8 mouse cellular contexts compared by ENCODE assay signal in genomic region chr12:65075085-65075732, GRCm38 (mm10). TPM values are rescaled to one million over a fixed set of nuclear protein-coding genes. Genes with fewer than 3 reads are reported as not detected.
DNase-seq lines count a peak whose midpoint lies in the region; ATAC-seq and TF ChIP-seq lines count a peak whose summit lies in the region.

Fancm (plus strand) TSS chr12:65075603.

- H3K4me3 ChIP-seq in embryonic facial prominence, embryonic 14.5 days (ENCODE audit: low read depth, low read length), result peak within 1 kb of the TSS; percentile 93
- peak within 1 kb of the TSS; percentile 72 for H3K4me3 ChIP-seq in heart, adult 2 months
- peak within 1 kb of the TSS; percentile 84 for H3K4me3 ChIP-seq in limb, embryonic 13.5 days
- peak within 1 kb of the TSS; percentile 89 for H3K4me3 ChIP-seq in midbrain, embryonic 16.5 days (ENCODE audit: low read depth, low read length)

- TF ChIP-seq EP300 in heart, adult 2 months (IDR thresholded peaks at IDR 0.05; ENCODE audit: insufficient read depth, low read depth, low read length), result 0 out of 2 replicates have a peak, but pooled peaks have one; percentile 10

- peak; percentile 89 for DNase-seq in 3T3-L1 (ENCODE audit: low read depth, low spot score)
- peak; percentile 74 to 80 for DNase-seq in adrenal gland, postnatal 4 days (ENCODE audit: low spot score in 2 of 2)
- DNase-seq in embryonic facial prominence, embryonic 14.5 days (ENCODE audit: low spot score), result peak; percentile 96
- DNase-seq in heart, adult 2 months, result peak; percentile 91 to 93
- peak; percentile 89 to 92 for DNase-seq in kidney, adult 8-10 months
- DNase-seq in spleen, postnatal 10 days (ENCODE audit: low spot score in 2 of 2), result peak; percentile 79 to 91

- no peak for TF ChIP-seq CTCF in heart, adult 2 months (IDR thresholded peaks at IDR 0.05)

- 1% methylated on average over 36 of the region's 39 CpGs for WGBS in embryonic facial prominence, embryonic 14.5 days
- WGBS in heart, adult 2 months, result 2% methylated on average over 39 of the region's 39 CpGs
- 2% methylated on average over 39 of the region's 39 CpGs for WGBS in limb, embryonic 13.5 days
- WGBS in midbrain, embryonic 16.5 days, result 2% methylated on average over 39 of the region's 39 CpGs

- peak; percentile 65 for TF ChIP-seq POLR2A in heart, adult 2 months (IDR thresholded peaks at IDR 0.05; ENCODE audit: insufficient read depth, low read depth, low read length)

- no peaks in the 10 kb centered on the region for H3K27me3 ChIP-seq in embryonic facial prominence, embryonic 14.5 days (replicated peaks; ENCODE audit: control insufficient read depth, insufficient read depth, low read length)
- no peaks in the 10 kb centered on the region for H3K27me3 ChIP-seq in heart, adult 2 months (ENCODE audit: control insufficient read depth, insufficient read depth, low read length)
- no peaks in the 10 kb centered on the region for H3K27me3 ChIP-seq in limb, embryonic 13.5 days
- H3K27me3 ChIP-seq in midbrain, embryonic 16.5 days (ENCODE audit: control insufficient read depth, insufficient read depth, low read depth, low read length), result no peaks in the 10 kb centered on the region

- peak; percentile 56 for ATAC-seq in embryonic facial prominence, embryonic 14.5 days (ENCODE audit: low read depth)
- ATAC-seq in limb, embryonic 13.5 days (ENCODE audit: low FRiP score, low read depth), result peak; percentile 45
- peak; percentile 19 for ATAC-seq in midbrain, embryonic 16.5 days

- peaks cover 18% of the 10 kb centered on the region for H3K4me1 ChIP-seq in embryonic facial prominence, embryonic 14.5 days (ENCODE audit: control insufficient read depth, insufficient read depth, low read length)
- H3K4me1 ChIP-seq in heart, adult 2 months (ENCODE audit: control insufficient read depth, insufficient read depth, low read length), result peaks cover 5% of the 10 kb centered on the region
- H3K4me1 ChIP-seq in limb, embryonic 13.5 days, result peaks cover 30% of the 10 kb centered on the region
- H3K4me1 ChIP-seq in midbrain, embryonic 16.5 days (ENCODE audit: control insufficient read depth, insufficient read depth, low read length), result peaks cover 29% of the 10 kb centered on the region

- H3K4me2 ChIP-seq in embryonic facial prominence, embryonic 14.5 days (ENCODE audit: low read depth, low read length), result peak within 1 kb of the TSS; percentile 87
- H3K4me2 ChIP-seq in limb, embryonic 13.5 days (replicated peaks), result peak within 1 kb of the TSS; percentile 88
- H3K4me2 ChIP-seq in midbrain, embryonic 16.5 days (ENCODE audit: low read length), result peak within 1 kb of the TSS; percentile 81

- no peaks in the 10 kb centered on the region for H3K9me3 ChIP-seq in embryonic facial prominence, embryonic 14.5 days (ENCODE audit: control insufficient read depth, low read length)
- H3K9me3 ChIP-seq in limb, embryonic 13.5 days, result no peaks in the 10 kb centered on the region
- H3K9me3 ChIP-seq in midbrain, embryonic 16.5 days (replicated peaks; ENCODE audit: control insufficient read depth, low read length, poor library complexity, severe bottlenecking), result no peaks in the 10 kb centered on the region

- peaks cover 2% of the 10 kb centered on the region; the same call in 1 of the 2 replicates for H3K36me3 ChIP-seq in embryonic facial prominence, embryonic 14.5 days (ENCODE audit: control insufficient read depth, insufficient read depth, low read length)
- peaks cover 7% of the 10 kb centered on the region for H3K36me3 ChIP-seq in heart, adult 2 months (ENCODE audit: control insufficient read depth, insufficient read depth, low read length)
- peaks cover 7% of the 10 kb centered on the region for H3K36me3 ChIP-seq in limb, embryonic 13.5 days
- H3K36me3 ChIP-seq in midbrain, embryonic 16.5 days (ENCODE audit: control insufficient read depth, insufficient read depth, low read length), result 0 out of 2 replicates have a peak, but pooled peaks cover 2% of the 10 kb centered on the region

- peak within 1 kb of the TSS; percentile 93 for H3K9ac ChIP-seq in embryonic facial prominence, embryonic 14.5 days (ENCODE audit: low read depth, low read length)
- peak within 1 kb of the TSS; percentile 76 for H3K9ac ChIP-seq in heart, adult 2 months (ENCODE audit: low read depth, low read length)
- H3K9ac ChIP-seq in limb, embryonic 13.5 days, result peak within 1 kb of the TSS; percentile 89
- H3K9ac ChIP-seq in midbrain, embryonic 16.5 days (ENCODE audit: low read depth, low read length), result peak within 1 kb of the TSS; percentile 88

- peak within 1 kb of the TSS; percentile 94 for H3K27ac ChIP-seq in embryonic facial prominence, embryonic 14.5 days (replicated peaks; ENCODE audit: low read depth, low read length)
- peak within 1 kb of the TSS; percentile 98 for H3K27ac ChIP-seq in heart, adult 2 months
- peak within 1 kb of the TSS; percentile 87 for H3K27ac ChIP-seq in limb, embryonic 13.5 days
- peak within 1 kb of the TSS; percentile 95 for H3K27ac ChIP-seq in midbrain, embryonic 16.5 days (ENCODE audit: low read length)

- no peaks in the 10 kb centered on the region for H3K79me2 ChIP-seq in heart, adult 2 months (replicated peaks; ENCODE audit: control insufficient read depth, insufficient read depth, low read length)

- intact Hi-C loops in heart, adult 2 months (cut with DNase I), result loop anchor here (2.0 kb wide), 1 partner anchor 108 kb away; no protein-coding TSS in a partner anchor

RNA-seq across cellular contexts. Expression of gene Fancm, which starts in this region (rescaled TPM):
- 10 to 100 TPM; 15.3 to 16.1 TPM for total RNA-seq in adrenal gland, postnatal 4 days (2021)
- 7.4 and 10.0 TPM in 2 replicates for polyA plus RNA-seq in embryonic facial prominence, embryonic 14.5 days (2014; fragmentation: Nextera tagmentation; extraction: Ambion mirVana)
- total RNA-seq in heart, adult 2 months (2021), result 1 to 10 TPM; 2.0 to 3.5 TPM
- 0.96 and 0.97 TPM in 2 replicates for polyA plus RNA-seq in heart, adult 2 months (2012; rRNA removed)
- 10.8 and 11.4 TPM in 2 replicates for polyA plus RNA-seq in limb, embryonic 13.5 days (2015; fragmentation: Nextera tagmentation; extraction: Ambion mirVana)
- 4.7 and 6.9 TPM in 2 replicates for polyA plus RNA-seq in midbrain, embryonic 16.5 days (2015; fragmentation: Nextera tagmentation; extraction: Ambion mirVana)

Comparison
In these comparisons a context has a peak if more than half of its experiments do, and no peak if none do; other contexts are left out.
1. Peak in every context shown above with its lines: DNase-seq, ATAC-seq, H3K4me3 ChIP-seq and H3K27ac ChIP-seq.